Mouse (Mus musculus): ENCODE data around the gene Smim1. TPM values are rescaled to one million over a fixed set of nuclear protein-coding genes. Genes with fewer than 3 reads are reported as not detected.

Smim1 gene
- total RNA-seq, 2 experiments from 2014 or later = 2.6 to 13.6 TPM

Other genes starting within 250 kb of the Smim1 start
- gene A430005L14Rik, start 69.0 kb downstream of the Smim1 start, total RNA-seq (2015) = 50.8 and 61.9 TPM in 2 replicates
- 48.3 and 55.0 TPM in 2 replicates for gene A430005L14Rik, start 69.0 kb downstream of the Smim1 start, total RNA-seq (2017)
- gene Dffb, start 51.1 kb downstream of the Smim1 start, total RNA-seq (2015) = 8.6 and 11.4 TPM in 2 replicates
- 13.7 and 14.1 TPM in 2 replicates for gene Dffb, start 51.1 kb downstream of the Smim1 start, total RNA-seq (2017)
- gene Cep104, start 51.0 kb downstream of the Smim1 start, total RNA-seq (2015) = 7.0 and 7.4 TPM in 2 replicates
- gene Cep104, start 51.0 kb downstream of the Smim1 start, total RNA-seq (2017) = 4.7 and 5.6 TPM in 2 replicates
- gene Lrrc47, start 14.5 kb downstream of the Smim1 start, total RNA-seq (2015) = 11.1 and 11.3 TPM in 2 replicates
- 25.5 and 49.3 TPM in 2 replicates for gene Lrrc47, start 14.5 kb downstream of the Smim1 start, total RNA-seq (2017)
- gene Ccdc27, start 16.4 kb upstream of the Smim1 start, total RNA-seq (2015) = not detected in 2 replicates
- not detected in 2 replicates for gene Ccdc27, start 16.4 kb upstream of the Smim1 start, total RNA-seq (2017)
- not detected in 2 replicates for gene Trp73, start 114.0 kb upstream of the Smim1 start, total RNA-seq (2015)
- gene Trp73, start 114.0 kb upstream of the Smim1 start, total RNA-seq (2017) = not detected in 2 replicates
- 9.9 and 11.9 TPM in 2 replicates for gene Wrap73, start 116.1 kb upstream of the Smim1 start, total RNA-seq (2015)
- 9.1 and 13.0 TPM in 2 replicates for gene Wrap73, start 116.1 kb upstream of the Smim1 start, total RNA-seq (2017)
- 41.9 and 43.8 TPM in 2 replicates for gene Tprgl, start 134.4 kb upstream of the Smim1 start, total RNA-seq (2015)
- 22.9 and 32.9 TPM in 2 replicates for gene Tprgl, start 134.4 kb upstream of the Smim1 start, total RNA-seq (2017)
- gene Megf6, start 144.5 kb upstream of the Smim1 start, total RNA-seq (2015) = not detected in 2 replicates
- gene Megf6, start 144.5 kb upstream of the Smim1 start, total RNA-seq (2017) = 0.12 and 0.17 TPM in 2 replicates

Data from megakaryocyte progenitor cell, adult 5-6 weeks (primary cell).